Mouse (Mus musculus): ENCODE data around the gene Gm42674.

DNA sequence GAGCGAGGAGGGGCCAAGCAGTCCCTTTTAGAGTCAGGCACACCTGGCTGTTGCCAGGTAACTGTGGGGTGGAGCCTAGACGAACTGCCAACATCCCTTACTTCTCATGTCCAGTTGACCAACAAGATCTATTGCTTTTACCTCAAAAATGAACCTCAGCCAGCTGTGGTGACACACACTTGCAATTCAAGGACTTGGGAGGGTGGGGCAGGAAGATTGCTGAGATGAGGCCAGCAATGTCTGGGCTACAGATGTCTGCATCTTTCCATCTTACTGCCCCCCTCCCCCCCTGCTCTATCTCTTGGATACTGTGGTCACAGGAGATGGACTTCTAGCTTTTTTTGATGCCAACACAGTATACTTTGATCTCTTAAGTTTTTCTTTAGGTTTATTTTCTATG, 49.5 kb upstream of the Gm42674 start:
- TF ChIP-seq CTCF (IDR thresholded peaks at IDR 0.05) (no peak), POLR2A (IDR thresholded peaks at IDR 0.05; ENCODE audit: insufficient read depth, low read depth, low read length) (no peak), EP300 (IDR thresholded peaks at IDR 0.05; ENCODE audit: insufficient read depth, low read depth, low read length) (no peak)
